Mouse (Mus musculus) urinary bladder, adult 18-20 months (tissue): ENCODE data around the gene Sparc.

Experiments used
- DNase-seq, 2 experiments: peaks; one replicate each; pipeline ENCODE4 v3.0.0; 2022; ENCODE audit warnings: low spot score in 2 of 2, mixed read lengths in 2 of 2

Gene Sparc

GRCm38 (mm10) chr11:55365840-55366239 is 57.1 kb downstream of the Sparc start:
- DNase-seq = no peak

GRCm38 (mm10) chr11:55365242-55365641 is 57.7 kb downstream of the Sparc start:
- DNase-seq = no peak

GRCm38 (mm10) chr11:55364662-55365061 is 58.3 kb downstream of the Sparc start:
- no peak for DNase-seq

GRCm38 (mm10) chr11:55358094-55358783 is 64.7 kb downstream of the Sparc start:
- DNase-seq = no peak

GRCm38 (mm10) chr11:55356846-55357245 is 66.1 kb downstream of the Sparc start:
- no peak for DNase-seq
